Mouse (Mus musculus): Measurements from ENCODE around the gene Hsd11b1. TPM values are rescaled to one million over a fixed set of nuclear protein-coding genes. Genes with fewer than 3 reads are reported as not detected.
"Not testable (repeated sequence)": the region's sequence is repeated elsewhere in the genome, so short reads cannot be mapped to it uniquely, and the experiment has no call there.

The Hsd11b1 gene
- total and polyA plus RNA-seq, 2 experiments from 2014 or later, result 1.8 to 2.0 TPM

DNA sequence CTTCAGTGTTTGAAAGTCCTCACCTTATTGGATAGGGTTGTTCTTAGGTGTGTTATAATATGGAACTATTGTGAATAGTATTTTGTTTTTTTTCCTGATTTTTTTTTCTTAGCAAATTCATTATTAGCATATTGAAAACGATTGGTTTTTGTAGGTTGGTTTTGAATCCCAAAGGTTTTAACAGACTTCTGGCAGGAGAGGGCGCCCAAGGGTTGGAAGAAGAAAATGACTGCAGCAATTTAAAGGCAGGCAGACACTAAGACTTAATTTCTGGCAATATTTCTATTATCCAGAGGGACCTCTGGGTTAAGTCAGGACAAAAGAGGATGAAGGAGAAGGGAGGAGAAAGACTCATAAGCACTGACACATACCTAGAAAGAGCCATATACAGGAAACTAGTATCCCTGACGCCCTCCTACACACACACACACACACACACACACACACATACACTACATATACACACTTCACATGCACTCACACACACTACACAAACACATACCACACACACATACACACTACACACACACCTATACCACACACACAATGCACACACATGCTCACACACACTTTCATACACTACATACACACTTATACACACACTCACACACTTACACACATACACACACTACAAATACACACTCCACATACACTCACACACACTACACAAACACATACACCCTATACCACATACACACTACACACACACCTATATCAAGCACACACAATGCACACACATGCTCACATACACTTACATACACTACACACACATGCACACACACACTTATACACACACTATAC lies 8.2 kb downstream of the Hsd11b1 start:
- H3K4me2 ChIP-seq (ENCODE audit: low read depth), result no peak overlapping the region
- peak; percentile 77 for TF ChIP-seq CTCF (IDR thresholded peaks at IDR 0.05; ENCODE audit: low read depth)
- H3K4me3 ChIP-seq (ENCODE audit: low read depth, low read length), result no peak overlapping the region
- ATAC-seq (peak; percentile 23; the same call in 1 of the 2 replicates), DNase-seq (peak; percentile 85)
- no peaks in the 10 kb centered on the region for H3K36me3 ChIP-seq (ENCODE audit: insufficient read depth)
- H3K4me1 ChIP-seq (ENCODE audit: insufficient read depth), result no peaks in the 10 kb centered on the region
- H3K9me3 ChIP-seq (ENCODE audit: low read length), result no peaks in the 10 kb centered on the region
- WGBS, result 30% methylated on average over 3 of the region's 3 CpGs
- H3K27ac ChIP-seq (ENCODE audit: low read depth, low read length), result no peak overlapping the region
- no peak overlapping the region for H3K9ac ChIP-seq
- no peaks in the 10 kb centered on the region for H3K27me3 ChIP-seq (ENCODE audit: insufficient read depth, low read length)

DNA sequence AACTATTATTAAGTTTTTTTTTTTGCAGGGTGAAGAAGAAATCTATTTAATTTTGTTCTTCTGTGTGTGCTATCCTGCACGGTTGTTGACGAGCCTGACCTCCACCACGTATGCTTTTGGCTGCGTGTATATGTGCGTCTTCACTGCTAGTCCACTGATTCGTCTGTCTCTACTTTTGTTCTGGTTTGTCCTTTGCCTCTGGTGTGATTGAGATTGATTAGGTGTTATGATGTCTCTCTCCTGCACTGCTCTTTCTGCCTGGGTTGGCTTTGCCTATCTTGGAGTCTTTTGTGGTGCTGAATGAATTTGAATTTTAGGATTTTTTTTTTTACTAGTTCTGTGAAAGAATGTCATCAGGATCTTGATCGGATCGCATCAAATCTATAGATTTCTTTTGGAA lies 8.8 kb downstream of the Hsd11b1 start:
- no peak overlapping the region for H3K4me3 ChIP-seq (ENCODE audit: low read depth, low read length)
- no peaks in the 10 kb centered on the region for H3K27me3 ChIP-seq (ENCODE audit: insufficient read depth, low read length)
- no peak overlapping the region for H3K27ac ChIP-seq (ENCODE audit: low read depth, low read length)
- no peaks in the 10 kb centered on the region for H3K4me1 ChIP-seq (ENCODE audit: insufficient read depth)
- no peaks in the 10 kb centered on the region for H3K36me3 ChIP-seq (ENCODE audit: insufficient read depth)
- 72% methylated on average over 8 of the region's 8 CpGs for WGBS
- ATAC-seq (no peak), DNase-seq (no peak)
- H3K9me3 ChIP-seq (ENCODE audit: low read length), result no peaks in the 10 kb centered on the region
- no peak overlapping the region for H3K9ac ChIP-seq
- H3K4me2 ChIP-seq (ENCODE audit: low read depth), result no peak overlapping the region
- no peak for TF ChIP-seq CTCF (IDR thresholded peaks at IDR 0.05; ENCODE audit: low read depth)

DNA sequence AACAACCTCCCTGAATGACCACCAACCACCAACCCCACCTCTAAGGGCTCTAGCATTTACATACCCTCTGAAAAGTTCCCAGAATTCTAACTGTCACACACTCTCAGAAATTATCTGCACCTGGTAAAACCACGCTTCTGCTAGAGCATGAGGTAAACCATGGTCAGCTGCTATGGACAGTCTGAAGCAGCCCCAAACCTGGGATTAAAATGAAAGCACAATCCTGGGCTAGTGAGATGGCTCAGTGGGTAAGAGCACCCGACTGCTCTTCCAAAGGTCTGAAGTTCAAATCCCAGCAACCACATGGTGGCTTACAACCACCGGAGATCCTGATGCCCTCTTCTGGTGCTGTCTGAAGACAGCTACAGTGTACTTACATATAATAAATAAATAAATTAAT lies 10.0 kb downstream of the Hsd11b1 start:
- WGBS, result 63% methylated on average over 3 of the region's 3 CpGs
- H3K4me3 ChIP-seq (ENCODE audit: low read depth, low read length); H3K4me1 ChIP-seq (ENCODE audit: insufficient read depth); DNase-seq; H3K4me2 ChIP-seq (ENCODE audit: low read depth); ATAC-seq; H3K9me3 ChIP-seq (ENCODE audit: low read length); H3K27me3 ChIP-seq (ENCODE audit: insufficient read depth, low read length); H3K36me3 ChIP-seq (ENCODE audit: insufficient read depth); H3K9ac ChIP-seq; H3K27ac ChIP-seq (ENCODE audit: low read depth, low read length): not testable (repeated sequence)

DNA sequence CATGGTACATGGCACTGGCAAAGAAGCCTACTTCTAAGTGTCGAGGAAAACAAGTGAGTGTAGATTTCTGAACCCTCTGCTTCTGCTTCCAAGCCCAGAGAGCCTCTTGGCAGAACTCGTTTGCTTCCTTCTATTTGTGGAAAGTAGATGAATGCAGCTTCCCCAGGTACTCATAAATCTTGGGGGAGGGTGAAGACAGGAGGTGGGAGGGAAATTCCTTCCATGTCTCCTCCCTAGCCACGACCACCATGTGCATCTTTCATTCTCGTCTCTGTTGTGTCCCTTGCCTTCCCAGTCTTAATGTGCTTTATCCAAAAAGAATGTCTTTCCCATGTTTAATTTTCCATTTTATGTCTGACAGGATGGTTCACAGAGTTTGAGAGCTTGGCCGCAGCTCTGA lies 11.3 kb downstream of the Hsd11b1 start:
- H3K27me3 ChIP-seq (ENCODE audit: insufficient read depth, low read length), result no peaks in the 10 kb centered on the region
- H3K4me2 ChIP-seq (ENCODE audit: low read depth), result no peak overlapping the region
- H3K27ac ChIP-seq (ENCODE audit: low read depth, low read length), result no peak overlapping the region
- TF ChIP-seq CTCF (IDR thresholded peaks at IDR 0.05; ENCODE audit: low read depth), result no peak
- 58% methylated on average over 5 of the region's 5 CpGs for WGBS
- H3K4me1 ChIP-seq (ENCODE audit: insufficient read depth), result no peaks in the 10 kb centered on the region
- no peaks in the 10 kb centered on the region for H3K36me3 ChIP-seq (ENCODE audit: insufficient read depth)
- no peaks in the 10 kb centered on the region for H3K9me3 ChIP-seq (ENCODE audit: low read length)
- DNase-seq (no peak), ATAC-seq (no peak; the same call in 1 of the 2 replicates)
- H3K4me3 ChIP-seq (ENCODE audit: low read depth, low read length), result no peak overlapping the region
- no peak overlapping the region for H3K9ac ChIP-seq

DNA sequence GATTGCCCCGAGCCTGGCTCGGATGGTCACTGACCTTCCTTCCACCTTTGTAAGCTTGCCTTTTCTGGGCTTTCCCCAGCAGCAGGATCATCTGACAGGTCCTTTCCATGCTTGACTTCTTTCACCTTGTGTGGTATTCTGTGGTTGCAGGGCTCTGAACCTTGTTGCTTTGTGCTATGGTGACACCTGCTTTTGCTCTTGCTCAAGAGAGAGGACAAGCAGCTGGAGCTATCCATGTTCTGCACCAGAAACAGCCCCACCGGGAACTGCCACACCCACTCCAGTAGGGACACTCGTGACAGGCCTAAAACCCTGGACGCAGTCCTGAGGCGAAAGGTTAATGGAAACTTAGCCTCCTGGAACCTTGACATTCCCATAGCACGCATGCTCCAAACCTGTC lies 12.5 kb downstream of the Hsd11b1 start:
- TF ChIP-seq CTCF (IDR thresholded peaks at IDR 0.05; ENCODE audit: low read depth), result no peak
- WGBS, result 85% methylated on average over 7 of the region's 7 CpGs
- H3K4me1 ChIP-seq (ENCODE audit: insufficient read depth), result no peaks in the 10 kb centered on the region
- no peaks in the 10 kb centered on the region for H3K9me3 ChIP-seq (ENCODE audit: low read length)
- no peak for ATAC-seq
- H3K4me2 ChIP-seq (ENCODE audit: low read depth), result no peak overlapping the region
- DNase-seq, result no peak
- no peaks in the 10 kb centered on the region for H3K27me3 ChIP-seq (ENCODE audit: insufficient read depth, low read length)
- H3K36me3 ChIP-seq (ENCODE audit: insufficient read depth), result no peaks in the 10 kb centered on the region
- H3K4me3 ChIP-seq (ENCODE audit: low read depth, low read length), result no peak overlapping the region
- no peak overlapping the region for H3K27ac ChIP-seq (ENCODE audit: low read depth, low read length)
- H3K9ac ChIP-seq, result no peak overlapping the region

DNA sequence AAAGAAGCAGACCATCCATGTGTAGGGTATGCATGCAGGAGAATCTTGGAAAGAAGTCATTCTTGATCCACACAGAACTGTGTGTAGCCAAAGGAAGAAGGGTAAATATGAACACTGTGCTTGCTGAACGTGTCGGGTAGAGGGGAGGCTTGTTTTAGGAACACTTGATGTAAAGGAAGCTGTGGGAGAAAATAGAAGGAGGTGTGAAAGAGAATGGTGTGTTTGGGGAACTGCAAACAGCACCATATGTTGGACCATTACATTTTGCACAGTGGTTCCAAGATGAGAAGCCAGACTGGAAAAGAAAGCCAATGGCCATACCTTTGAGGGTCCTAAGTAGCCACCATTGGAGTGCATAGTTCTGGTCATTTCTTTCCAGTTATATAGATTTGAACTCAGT lies 13.8 kb downstream of the Hsd11b1 start:
- no peaks in the 10 kb centered on the region for H3K9me3 ChIP-seq (ENCODE audit: low read length)
- no peaks in the 10 kb centered on the region for H3K4me1 ChIP-seq (ENCODE audit: insufficient read depth)
- 79% methylated on average over 2 of the region's 2 CpGs for WGBS
- H3K36me3 ChIP-seq (ENCODE audit: insufficient read depth), result no peaks in the 10 kb centered on the region
- H3K27me3 ChIP-seq (ENCODE audit: insufficient read depth, low read length), result no peaks in the 10 kb centered on the region
- no peak for ATAC-seq
- no peak for DNase-seq
- H3K4me2 ChIP-seq (ENCODE audit: low read depth), result no peak overlapping the region
- H3K9ac ChIP-seq, result no peak overlapping the region
- H3K4me3 ChIP-seq (ENCODE audit: low read depth, low read length), result no peak overlapping the region
- H3K27ac ChIP-seq (ENCODE audit: low read depth, low read length), result no peak overlapping the region
- no peak for TF ChIP-seq CTCF (IDR thresholded peaks at IDR 0.05; ENCODE audit: low read depth)

DNA sequence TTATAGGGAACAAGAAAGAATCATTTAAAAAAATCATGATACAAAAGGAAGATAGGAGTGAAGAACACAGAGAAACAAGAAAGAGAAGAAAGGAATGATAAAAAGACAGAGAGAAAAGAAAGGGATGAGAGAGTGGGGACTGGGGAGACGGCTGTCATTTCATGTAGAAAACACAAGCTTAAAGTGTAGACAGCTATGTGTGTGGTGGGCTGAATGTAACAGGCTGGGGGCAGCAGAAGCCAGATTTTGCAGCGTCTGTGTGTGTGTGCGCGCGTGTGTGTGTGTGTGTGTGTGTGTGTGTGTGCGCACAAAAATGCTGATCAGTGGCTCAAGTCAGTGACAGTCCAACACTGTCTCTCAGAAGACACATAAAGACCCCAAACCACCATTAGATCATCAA lies 19.6 kb downstream of the Hsd11b1 start:
- H3K27me3 ChIP-seq (ENCODE audit: insufficient read depth, low read length), result no peaks in the 10 kb centered on the region
- H3K4me3 ChIP-seq (ENCODE audit: low read depth, low read length), result no peak overlapping the region
- H3K9ac ChIP-seq, result no peak overlapping the region
- no peaks in the 10 kb centered on the region for H3K36me3 ChIP-seq (ENCODE audit: insufficient read depth)
- no peak overlapping the region for H3K4me2 ChIP-seq (ENCODE audit: low read depth)
- peak; percentile 83 for ATAC-seq
- no peaks in the 10 kb centered on the region for H3K9me3 ChIP-seq (ENCODE audit: low read length)
- TF ChIP-seq CTCF (IDR thresholded peaks at IDR 0.05; ENCODE audit: low read depth), result 0 out of 2 replicates have a peak, but pooled peaks have one; percentile 9
- H3K4me1 ChIP-seq (ENCODE audit: insufficient read depth), result peaks cover 11% of the 10 kb centered on the region; the same call in 1 of the 2 replicates
- peak overlapping the region; percentile 46 for H3K27ac ChIP-seq (ENCODE audit: low read depth, low read length)
- DNase-seq, result peak; percentile 50
- 65% methylated on average over 6 of the region's 6 CpGs for WGBS

Data from forebrain, postnatal 0 days (tissue).